Mouse (Mus musculus) liver, postnatal 0 days (tissue): Measurements from ENCODE around the gene Olfml2a. TPM values are rescaled to one million over a fixed set of nuclear protein-coding genes. Genes with fewer than 3 reads are reported as not detected.
A peak's percentile ranks its signal among the peaks of the same experiment; 100 is the strongest.

Experiments used
- ATAC-seq: fragments of 200-750 bp; cut with Nextera tagmentation; 2 replicates; pipeline ENCODE4 v1.8.0; 2017; ENCODE audit warnings: mild to moderate bottlenecking, moderate library complexity
- DNase-seq: peaks from one replicate; pipeline ENCODE4 v3.0.0-alpha.2; 2016
- H3K27ac ChIP-seq: fragments of 300-500 bp; sonication (generic); 2 replicates; pipeline ENCODE4 v1.5.1; 2014; ENCODE audit warnings: antibody characterized with exemption, moderate library complexity, mild to moderate bottlenecking, low read depth
- H3K27me3 ChIP-seq: fragments of 300-500 bp; sonication (generic); 2 replicates; pipeline ENCODE4 v1.6.1; 2014; ENCODE audit warnings: low read length, control low read depth, mixed read lengths; ENCODE audit not compliant: insufficient read depth
- H3K36me3 ChIP-seq: fragments of 300-500 bp; sonication (generic); replicated peaks from 2 replicates; pipeline ENCODE4 v1.6.1; 2014; ENCODE audit warnings: mild to moderate bottlenecking, control low read depth, low read length, moderate library complexity, mixed read lengths; ENCODE audit not compliant: insufficient read depth
- H3K4me1 ChIP-seq: fragments of 300-500 bp; sonication (generic); 2 replicates; pipeline ENCODE4 v1.6.1; 2014; ENCODE audit warnings: antibody characterized with exemption, mild to moderate bottlenecking, control low read depth; ENCODE audit not compliant: insufficient read depth
- H3K4me2 ChIP-seq: fragments of 300-500 bp; sonication (generic); 2 replicates; pipeline ENCODE4 v1.6.1; 2014; ENCODE audit warnings: low read depth, mild to moderate bottlenecking, low read length, moderate library complexity, mixed read lengths
- H3K4me3 ChIP-seq: fragments of 300-500 bp; sonication (generic); 2 replicates; pipeline ENCODE4 v1.5.1; 2014; ENCODE audit warnings: low read depth, low read length
- H3K9ac ChIP-seq: fragments of 300-500 bp; sonication (generic); replicated peaks from 2 replicates; pipeline ENCODE4 v1.6.1; 2014; ENCODE audit warnings: mild to moderate bottlenecking, moderate library complexity
- H3K9me3 ChIP-seq: fragments of 300-500 bp; sonication (generic); 2 replicates; pipeline ENCODE4 v1.6.1; 2016; ENCODE audit warnings: mild to moderate bottlenecking, control low read depth, low read length, mixed read lengths
- CTCF ChIP-seq: sonication (generic); IDR thresholded peaks from 2 replicates; pipeline ENCODE4 v1.5.1; 2016; ENCODE audit warnings: antibody characterized with exemption, low read depth
- EP300 ChIP-seq: IDR thresholded peaks from 2 replicates; pipeline ENCODE4 v1.6.1; 2016; ENCODE audit warnings: antibody characterized with exemption, low read depth, mild to moderate bottlenecking
- WGBS: fragments of 180-500 bp; shearing (Covaris S2); extraction: QIAGEN DNeasy Blood & Tissue Kit; methylation state at CpG from one replicate; pipeline ENCODE4 v1.1.7; 2014; ENCODE audit not compliant: insufficient replicate concordance; 5-methylcytosine and 5-hydroxymethylcytosine counted together
- polyA plus RNA-seq: library from polyadenylated mRNA; unstranded; fragments of >200 nt; fragmentation: Nextera tagmentation; extraction: Ambion mirVana; gene quantifications from 2 replicates; pipeline ENCODE4 v1.2.1, GENCODE M21; 2015

Gene Olfml2a
- polyA plus RNA-seq, 1 experiment from 2014 or later = 0.06 TPM

GRCm38 (mm10) chr2:38956062-38956461 is 24.3 kb downstream of the Olfml2a start:
- no peak for DNase-seq
- TF ChIP-seq CTCF = no peak
- TF ChIP-seq EP300 = no peak

GRCm38 (mm10) chr2:38957671-38958223 is 26.0 kb downstream of the Olfml2a start:
- H3K9me3 ChIP-seq = no peaks in the 10 kb centered on the region
- TF ChIP-seq EP300 (no peak), CTCF (no peak)
- H3K9ac ChIP-seq = no peak overlapping the region
- no peak for ATAC-seq
- H3K36me3 ChIP-seq = no peaks in the 10 kb centered on the region
- no peaks in the 10 kb centered on the region for H3K27me3 ChIP-seq
- no peaks in the 10 kb centered on the region for H3K4me1 ChIP-seq
- H3K27ac ChIP-seq = no peak overlapping the region
- H3K4me3 ChIP-seq = no peak overlapping the region
- 67% methylated on average over 5 of the region's 5 CpGs for WGBS
- no peak overlapping the region for H3K4me2 ChIP-seq
- DNase-seq = no peak

More at GRCm38 (mm10) chr2:38956062-38956461, 24.3 kb downstream of the Olfml2a start:
- H3K4me2 ChIP-seq = no peak overlapping the region
- no peak for ATAC-seq
- WGBS = 38% methylated on average over 2 of the region's 2 CpGs
- no peak overlapping the region for H3K9ac ChIP-seq
- no peaks in the 10 kb centered on the region for H3K36me3 ChIP-seq
- no peaks in the 10 kb centered on the region for H3K9me3 ChIP-seq
- no peaks in the 10 kb centered on the region for H3K4me1 ChIP-seq
- no peak overlapping the region for H3K4me3 ChIP-seq
- H3K27me3 ChIP-seq = no peaks in the 10 kb centered on the region
- no peak overlapping the region for H3K27ac ChIP-seq

- H3K36me3 ChIP-seq = no peaks in the 10 kb centered on the region
- H3K4me2 ChIP-seq = no peak overlapping the region
- 51% methylated on average over 4 of the region's 4 CpGs for WGBS
- DNase-seq (no peak), ATAC-seq (no peak)
- H3K9me3 ChIP-seq = no peaks in the 10 kb centered on the region
- H3K27ac ChIP-seq = no peak overlapping the region
- no peak overlapping the region for H3K9ac ChIP-seq
- TF ChIP-seq CTCF = no peak
- no peak for TF ChIP-seq EP300
- no peak overlapping the region for H3K4me3 ChIP-seq
- H3K4me1 ChIP-seq = no peaks in the 10 kb centered on the region
- H3K27me3 ChIP-seq = no peaks in the 10 kb centered on the region
Observed at GRCm38 (mm10) chr2:38964198-38964597, 32.4 kb downstream of the Olfml2a start.

- Histone ChIP-seq H3K4me3 (no peak overlapping the region), H3K9ac (no peak overlapping the region), H3K4me2 (no peak overlapping the region), H3K9me3 (no peaks in the 10 kb centered on the region), H3K27me3 (no peaks in the 10 kb centered on the region), H3K4me1 (peaks cover 8% of the 10 kb centered on the region; the same call in 1 of the 2 replicates), H3K27ac (peak overlapping the region; percentile 67), H3K36me3 (no peaks in the 10 kb centered on the region)
- TF ChIP-seq CTCF (no peak), EP300 (no peak)
- DNase-seq (no peak), ATAC-seq (no peak; the same call in 1 of the 2 replicates)
- WGBS = 67% methylated on average over 2 of the region's 2 CpGs
Observed at GRCm38 (mm10) chr2:38969650-38970049, 37.9 kb downstream of the Olfml2a start.

- ATAC-seq = peak; percentile 98
- Histone ChIP-seq H3K4me1 (peaks cover 8% of the 10 kb centered on the region; the same call in 1 of the 2 replicates), H3K9me3 (no peaks in the 10 kb centered on the region), H3K4me3 (no peak overlapping the region), H3K9ac (no peak overlapping the region), H3K4me2 (no peak overlapping the region), H3K27ac (peak overlapping the region; percentile 67), H3K36me3 (no peaks in the 10 kb centered on the region), H3K27me3 (no peaks in the 10 kb centered on the region)
- peak; percentile 43 for DNase-seq
- TF ChIP-seq EP300 (peak; percentile 87), CTCF (no peak)
- WGBS = 35% methylated on average over 5 of the region's 5 CpGs
Observed at GRCm38 (mm10) chr2:38970057-38970456, 38.3 kb downstream of the Olfml2a start.

- H3K4me3 ChIP-seq = no peak overlapping the region
- no peak overlapping the region for H3K27ac ChIP-seq
- no peak overlapping the region for H3K4me2 ChIP-seq
- H3K4me1 ChIP-seq = peaks cover 8% of the 10 kb centered on the region; the same call in 1 of the 2 replicates
- H3K27me3 ChIP-seq = no peaks in the 10 kb centered on the region
- H3K9ac ChIP-seq = no peak overlapping the region
- WGBS = 19% methylated on average over 2 of the region's 2 CpGs
- no peaks in the 10 kb centered on the region for H3K9me3 ChIP-seq
- ATAC-seq (no peak), DNase-seq (no peak)
- no peaks in the 10 kb centered on the region for H3K36me3 ChIP-seq
- TF ChIP-seq CTCF (0 out of 2 replicates have a peak, but pooled peaks have one; percentile 9), EP300 (no peak)
Observed at GRCm38 (mm10) chr2:38973223-38973622, 41.4 kb downstream of the Olfml2a start.

- Histone ChIP-seq H3K9ac (no peak overlapping the region), H3K4me3 (no peak overlapping the region), H3K9me3 (no peaks in the 10 kb centered on the region), H3K4me2 (no peak overlapping the region), H3K27ac (no peak overlapping the region), H3K27me3 (no peaks in the 10 kb centered on the region), H3K4me1 (peaks cover 8% of the 10 kb centered on the region; the same call in 1 of the 2 replicates), H3K36me3 (no peaks in the 10 kb centered on the region)
- DNase-seq (no peak), ATAC-seq (no peak)
- 73% methylated on average over 7 of the region's 7 CpGs for WGBS
- TF ChIP-seq EP300 (no peak), CTCF (no peak)
Observed at GRCm38 (mm10) chr2:38973701-38974100, 41.9 kb downstream of the Olfml2a start.
